Mouse (Mus musculus): ENCODE data around the gene Gm20388.

Gm20388 gene

GRCm38 (mm10) chr8:122467816-122468215 lies 2557.2 kb downstream of the Gm20388 start:
- no peak for DNase-seq (ENCODE audit: low read depth, low spot score)

GRCm38 (mm10) chr8:122469407-122469806 lies 2558.8 kb downstream of the Gm20388 start:
- no peak for DNase-seq (ENCODE audit: low read depth, low spot score)

GRCm38 (mm10) chr8:122469965-122470364 lies 2559.3 kb downstream of the Gm20388 start:
- DNase-seq (ENCODE audit: low read depth, low spot score) = no peak

- no peak for DNase-seq (ENCODE audit: low read depth, low spot score)
Observed at GRCm38 (mm10) chr8:122470691-122471090, 2560.1 kb downstream of the Gm20388 start.

- no peak for DNase-seq (ENCODE audit: low read depth, low spot score)
Observed at GRCm38 (mm10) chr8:122473911-122474421, 2563.3 kb downstream of the Gm20388 start.

GRCm38 (mm10) chr8:122474951-122475560 lies 2564.4 kb downstream of the Gm20388 start:
- no peak for DNase-seq (ENCODE audit: low read depth, low spot score)

- peak; percentile 73 for DNase-seq (ENCODE audit: low read depth, low spot score)
Observed at GRCm38 (mm10) chr8:122475580-122476320, 2565.1 kb downstream of the Gm20388 start, which contains the start of the genes Rnf166 and Ctu2. Rnf166 (minus strand) TSS chr8:122476064. Ctu2 (plus strand) TSS chr8:122476143.

- DNase-seq (ENCODE audit: low read depth, low spot score) = no peak
Observed at GRCm38 (mm10) chr8:122482448-122482847, 2571.8 kb downstream of the Gm20388 start.

GRCm38 (mm10) chr8:122483877-122484276 lies 2573.2 kb downstream of the Gm20388 start:
- no peak for DNase-seq (ENCODE audit: low read depth, low spot score)

- DNase-seq (ENCODE audit: low read depth, low spot score) = no peak
Observed at GRCm38 (mm10) chr8:122484831-122485230, 2574.2 kb downstream of the Gm20388 start.

GRCm38 (mm10) chr8:122488387-122488786 lies 2577.7 kb downstream of the Gm20388 start:
- DNase-seq (ENCODE audit: low read depth, low spot score) = no peak

- no peak for DNase-seq (ENCODE audit: low read depth, low spot score)
Observed at GRCm38 (mm10) chr8:122497016-122497734, 2586.5 kb downstream of the Gm20388 start.

- no peak for DNase-seq (ENCODE audit: low read depth, low spot score)
Observed at GRCm38 (mm10) chr8:122497912-122498311, 2587.3 kb downstream of the Gm20388 start.

- peak; percentile 76 for DNase-seq (ENCODE audit: low read depth, low spot score)
Observed at GRCm38 (mm10) chr8:122500856-122501255, 2590.2 kb downstream of the Gm20388 start.

GRCm38 (mm10) chr8:122511552-122511951 lies 2600.9 kb downstream of the Gm20388 start:
- no peak for DNase-seq (ENCODE audit: low read depth, low spot score)

- no peak for DNase-seq (ENCODE audit: low read depth, low spot score)
Observed at GRCm38 (mm10) chr8:122512392-122512791, 2601.8 kb downstream of the Gm20388 start.

GRCm38 (mm10) chr8:122515699-122516098 lies 2605.1 kb downstream of the Gm20388 start:
- DNase-seq (ENCODE audit: low read depth, low spot score) = no peak

GRCm38 (mm10) chr8:122517541-122518190 lies 2607.0 kb downstream of the Gm20388 start:
- no peak for DNase-seq (ENCODE audit: low read depth, low spot score)

- no peak for DNase-seq (ENCODE audit: low read depth, low spot score)
Observed at GRCm38 (mm10) chr8:122520611-122521010, 2610.0 kb downstream of the Gm20388 start.

- DNase-seq (ENCODE audit: low read depth, low spot score) = no peak
Observed at GRCm38 (mm10) chr8:122522796-122523651, 2612.4 kb downstream of the Gm20388 start.

Measured in c-Kit-negative CD71-positive TER-119-positive erythroid progenitor cells, embryonic 14.5 days (primary cell).